Mouse (Mus musculus): ENCODE results near the gene Gm10799. TPM values are rescaled to one million over a fixed set of nuclear protein-coding genes. Genes with fewer than 3 reads are reported as not detected.
A peak's percentile ranks its signal among the peaks of the same experiment; 100 is the strongest.
"Not testable (repeated sequence)": the region's sequence is repeated elsewhere in the genome, so short reads cannot be mapped to it uniquely, and the experiment has no call there.

Gm10799 gene
- total RNA-seq (2017): not detected in 2 replicates

GRCm38 (mm10) chr2:104068450-104068849 is at the start of gene Gm10799:
Gene Gm10799 (minus strand): TSS chr2:104068550.
- not testable (repeated sequence) for ATAC-seq (replicated peaks in 1 of 2; ENCODE audit: insufficient read depth in 1 of 2, low FRiP score in 2 of 2, low TSS enrichment in 1 of 2, low read depth in 1 of 2, poor library complexity in 2 of 2, severe bottlenecking in 2 of 2)

DNA sequence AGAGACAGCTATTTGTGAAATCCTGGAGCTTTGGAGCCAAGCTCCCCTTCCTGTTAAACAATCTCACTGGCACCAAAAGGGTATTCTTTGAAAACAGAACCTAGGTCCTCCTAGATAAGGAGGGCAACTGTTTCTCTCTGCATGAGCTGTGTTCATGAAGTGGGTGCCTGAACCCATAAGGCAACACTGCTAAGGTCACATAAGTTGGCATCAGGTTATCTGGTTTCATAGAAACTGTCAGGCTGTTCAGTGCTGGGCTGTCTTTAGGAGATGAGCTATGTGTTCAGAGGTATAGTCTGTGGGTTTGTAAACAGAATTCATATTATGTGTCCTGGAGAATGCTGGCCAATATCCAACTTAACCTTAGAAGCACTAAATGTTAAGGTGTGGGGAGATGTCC is 48.8 kb upstream of the Gm10799 start:
- peak in 1 of 2 experiments; percentile 17; a peak in 1 of 4 replicates for ATAC-seq (replicated peaks in 1 of 2; ENCODE audit: insufficient read depth in 1 of 2, low FRiP score in 2 of 2, low TSS enrichment in 1 of 2, low read depth in 1 of 2, poor library complexity in 2 of 2, severe bottlenecking in 2 of 2)

GRCm38 (mm10) chr2:104114898-104115297 is 46.5 kb upstream of the Gm10799 start:
- ATAC-seq (replicated peaks in 1 of 2; ENCODE audit: insufficient read depth in 1 of 2, low FRiP score in 2 of 2, low TSS enrichment in 1 of 2, low read depth in 1 of 2, poor library complexity in 2 of 2, severe bottlenecking in 2 of 2): no peak

DNA sequence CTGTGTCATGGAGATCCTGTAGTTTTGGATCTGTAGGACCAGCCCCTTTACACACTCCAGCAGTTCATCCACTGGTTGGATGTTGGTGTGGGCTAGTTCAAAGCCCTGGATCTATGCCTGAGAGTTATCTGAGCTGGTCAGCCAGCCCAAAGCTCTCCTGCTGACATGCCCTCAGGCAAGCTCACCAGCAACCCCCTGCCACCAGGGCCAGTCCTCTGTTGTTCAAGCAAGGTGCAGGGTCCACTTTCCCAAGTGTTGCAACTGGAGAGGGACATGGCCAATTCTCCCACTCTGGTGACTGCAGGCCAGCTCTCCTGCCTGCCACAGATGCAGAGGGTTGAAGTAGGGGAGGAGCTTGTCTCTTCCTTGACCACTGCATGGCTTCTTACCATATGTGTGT is 45.2 kb upstream of the Gm10799 start:
- ATAC-seq (replicated peaks in 1 of 2; ENCODE audit: insufficient read depth in 1 of 2, low FRiP score in 2 of 2, low TSS enrichment in 1 of 2, low read depth in 1 of 2, poor library complexity in 2 of 2, severe bottlenecking in 2 of 2): not testable (repeated sequence)

- not testable (repeated sequence) for ATAC-seq (replicated peaks in 1 of 2; ENCODE audit: insufficient read depth in 1 of 2, low FRiP score in 2 of 2, low TSS enrichment in 1 of 2, low read depth in 1 of 2, poor library complexity in 2 of 2, severe bottlenecking in 2 of 2)
These were observed 42.9 kb upstream of the Gm10799 start for GRCm38 (mm10) chr2:104111170-104111797.

GRCm38 (mm10) chr2:104110031-104110430 is 41.7 kb upstream of the Gm10799 start:
- no peak for ATAC-seq (replicated peaks in 1 of 2; ENCODE audit: insufficient read depth in 1 of 2, low FRiP score in 2 of 2, low TSS enrichment in 1 of 2, low read depth in 1 of 2, poor library complexity in 2 of 2, severe bottlenecking in 2 of 2)

- ATAC-seq (replicated peaks in 1 of 2; ENCODE audit: insufficient read depth in 1 of 2, low FRiP score in 2 of 2, low TSS enrichment in 1 of 2, low read depth in 1 of 2, poor library complexity in 2 of 2, severe bottlenecking in 2 of 2): no peak
These were observed 41.2 kb upstream of the Gm10799 start for GRCm38 (mm10) chr2:104109528-104109927.

GRCm38 (mm10) chr2:104109021-104109420 is 40.7 kb upstream of the Gm10799 start:
- ATAC-seq (replicated peaks in 1 of 2; ENCODE audit: insufficient read depth in 1 of 2, low FRiP score in 2 of 2, low TSS enrichment in 1 of 2, low read depth in 1 of 2, poor library complexity in 2 of 2, severe bottlenecking in 2 of 2): not testable (repeated sequence)

DNA sequence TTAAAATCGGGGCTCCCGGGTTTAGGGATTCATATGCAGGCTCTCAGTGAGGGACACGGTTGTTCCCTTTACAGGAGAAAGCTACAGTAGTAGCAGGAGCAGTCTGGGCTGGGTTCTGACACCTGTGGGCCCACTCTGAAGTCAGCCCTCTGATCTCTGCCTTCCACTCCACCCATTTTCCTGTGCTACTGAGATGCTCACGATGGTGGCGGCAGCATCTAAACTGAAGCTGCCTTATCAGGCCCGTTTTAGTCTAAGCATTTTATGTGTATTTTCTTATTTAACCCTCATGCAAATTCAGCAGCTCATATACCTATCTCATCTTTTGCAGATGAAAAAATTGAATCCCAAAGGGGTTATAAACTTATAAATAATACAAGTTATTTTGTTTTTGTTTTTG is 36.5 kb upstream of the Gm10799 start:
- ATAC-seq (replicated peaks in 1 of 2; ENCODE audit: insufficient read depth in 1 of 2, low FRiP score in 2 of 2, low TSS enrichment in 1 of 2, low read depth in 1 of 2, poor library complexity in 2 of 2, severe bottlenecking in 2 of 2): no peak

DNA sequence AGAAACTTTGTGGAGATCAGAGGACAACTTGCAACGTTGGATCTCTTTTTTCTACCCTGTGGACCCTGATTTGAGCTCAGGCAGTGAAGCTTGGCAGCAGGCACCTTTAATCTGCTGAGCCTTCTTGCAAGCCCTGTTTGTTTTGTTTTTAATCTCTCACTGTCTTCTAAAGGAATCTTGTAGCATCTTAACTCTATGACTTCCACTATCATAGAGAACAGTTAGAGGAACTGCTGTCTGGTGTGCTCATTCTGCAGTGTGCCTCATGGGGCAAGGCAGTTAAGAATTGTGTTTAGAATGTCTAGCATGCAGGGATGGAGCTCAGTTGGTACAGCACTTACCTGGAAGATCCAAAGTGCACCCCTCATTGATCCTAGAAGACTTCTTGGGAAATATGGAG is 31.6 kb upstream of the Gm10799 start:
- ATAC-seq (replicated peaks in 1 of 2; ENCODE audit: insufficient read depth in 1 of 2, low FRiP score in 2 of 2, low TSS enrichment in 1 of 2, low read depth in 1 of 2, poor library complexity in 2 of 2, severe bottlenecking in 2 of 2): no peak

DNA sequence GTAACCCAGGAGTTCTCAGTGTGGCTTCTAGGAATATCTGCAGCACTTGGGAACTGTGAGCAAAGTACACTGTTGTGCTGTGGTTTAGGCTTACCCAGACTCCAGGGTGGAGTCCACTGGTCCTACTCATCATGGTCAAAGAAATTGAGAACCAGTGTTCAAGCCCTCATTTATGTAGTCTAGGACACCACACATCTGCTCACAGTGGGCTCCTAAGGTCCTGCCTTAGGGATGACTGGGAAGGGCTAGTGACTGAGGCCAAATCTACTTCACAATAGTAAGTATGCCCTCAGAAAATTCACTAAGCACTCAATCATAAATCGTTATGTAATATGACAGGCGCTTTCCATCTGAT is 30.9 kb upstream of the Gm10799 start:
- no peak for ATAC-seq (replicated peaks in 1 of 2; ENCODE audit: insufficient read depth in 1 of 2, low FRiP score in 2 of 2, low TSS enrichment in 1 of 2, low read depth in 1 of 2, poor library complexity in 2 of 2, severe bottlenecking in 2 of 2)

GRCm38 (mm10) chr2:104098529-104099230 is 30.3 kb upstream of the Gm10799 start:
- ATAC-seq (replicated peaks in 1 of 2; ENCODE audit: insufficient read depth in 1 of 2, low FRiP score in 2 of 2, low TSS enrichment in 1 of 2, low read depth in 1 of 2, poor library complexity in 2 of 2, severe bottlenecking in 2 of 2): peak; percentile 38 to 63

DNA sequence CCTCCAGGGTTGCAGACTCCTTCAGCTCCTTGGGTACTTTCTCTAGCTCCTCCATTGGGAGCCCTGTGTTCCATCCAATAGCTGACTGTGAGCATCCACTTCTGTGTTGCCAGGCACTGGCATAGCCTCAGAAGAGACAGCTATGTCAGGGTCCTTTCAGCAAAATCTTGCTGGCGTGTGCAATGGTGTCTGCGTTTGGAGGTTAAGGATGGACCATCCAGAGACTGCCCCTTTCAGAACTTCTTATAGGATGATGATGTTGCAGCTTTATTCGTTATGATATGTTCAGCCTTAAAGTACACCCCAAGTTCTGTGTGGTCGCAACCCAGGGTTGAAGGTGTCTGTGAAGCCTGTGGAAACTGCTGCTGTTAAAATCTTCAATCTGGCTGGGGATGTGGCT is 29.0 kb upstream of the Gm10799 start:
- not testable (repeated sequence) for ATAC-seq (replicated peaks in 1 of 2; ENCODE audit: insufficient read depth in 1 of 2, low FRiP score in 2 of 2, low TSS enrichment in 1 of 2, low read depth in 1 of 2, poor library complexity in 2 of 2, severe bottlenecking in 2 of 2)

GRCm38 (mm10) chr2:104096796-104097195 is 28.4 kb upstream of the Gm10799 start:
- ATAC-seq (replicated peaks in 1 of 2; ENCODE audit: insufficient read depth in 1 of 2, low FRiP score in 2 of 2, low TSS enrichment in 1 of 2, low read depth in 1 of 2, poor library complexity in 2 of 2, severe bottlenecking in 2 of 2): not testable (repeated sequence)

- no peak for ATAC-seq (replicated peaks in 1 of 2; ENCODE audit: insufficient read depth in 1 of 2, low FRiP score in 2 of 2, low TSS enrichment in 1 of 2, low read depth in 1 of 2, poor library complexity in 2 of 2, severe bottlenecking in 2 of 2)
These were observed 27.9 kb upstream of the Gm10799 start for GRCm38 (mm10) chr2:104096256-104096655.

GRCm38 (mm10) chr2:104095741-104096213 is 27.4 kb upstream of the Gm10799 start, which contains the start of gene Cd59a:
Gene Cd59a (plus strand): TSS chr2:104095801.
- peak; percentile 63 to 83 for ATAC-seq (replicated peaks in 1 of 2; ENCODE audit: insufficient read depth in 1 of 2, low FRiP score in 2 of 2, low TSS enrichment in 1 of 2, low read depth in 1 of 2, poor library complexity in 2 of 2, severe bottlenecking in 2 of 2)

GRCm38 (mm10) chr2:104093305-104093704 is 25.0 kb upstream of the Gm10799 start:
- no peak for ATAC-seq (replicated peaks in 1 of 2; ENCODE audit: insufficient read depth in 1 of 2, low FRiP score in 2 of 2, low TSS enrichment in 1 of 2, low read depth in 1 of 2, poor library complexity in 2 of 2, severe bottlenecking in 2 of 2)

DNA sequence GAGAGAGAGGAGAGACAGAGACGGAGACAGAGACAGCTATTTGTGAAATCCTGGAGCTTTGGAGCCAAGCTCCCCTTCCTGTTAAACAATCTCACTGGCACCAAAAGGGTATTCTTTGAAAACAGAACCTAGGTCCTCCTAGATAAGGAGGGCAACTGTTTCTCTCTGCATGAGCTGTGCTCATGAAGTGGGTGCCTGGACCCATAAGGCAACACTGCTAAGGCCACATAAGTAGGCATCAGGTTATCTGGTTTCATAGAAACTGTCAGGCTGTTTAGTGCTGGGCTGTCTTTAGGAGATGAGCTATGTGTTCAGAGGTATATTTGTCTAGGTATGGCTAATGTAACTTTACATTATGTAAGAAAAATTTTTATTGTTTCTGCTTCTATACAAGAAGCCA is 19.2 kb upstream of the Gm10799 start:
- not testable (repeated sequence) for ATAC-seq (replicated peaks in 1 of 2; ENCODE audit: insufficient read depth in 1 of 2, low FRiP score in 2 of 2, low TSS enrichment in 1 of 2, low read depth in 1 of 2, poor library complexity in 2 of 2, severe bottlenecking in 2 of 2)

- ATAC-seq (replicated peaks in 1 of 2; ENCODE audit: insufficient read depth in 1 of 2, low FRiP score in 2 of 2, low TSS enrichment in 1 of 2, low read depth in 1 of 2, poor library complexity in 2 of 2, severe bottlenecking in 2 of 2): not testable (repeated sequence)
These were observed 15.7 kb upstream of the Gm10799 start for GRCm38 (mm10) chr2:104084027-104084426.

Data from hematopoietic stem cell, adult 5-6 weeks (primary cell).